Mouse (Mus musculus): Measurements from ENCODE around the gene Inafm1. TPM values are rescaled to one million over a fixed set of nuclear protein-coding genes. Genes with fewer than 3 reads are reported as not detected.
"Not testable (repeated sequence)": the region's sequence is repeated elsewhere in the genome, so short reads cannot be mapped to it uniquely, and the experiment has no call there.

The Inafm1 gene
- polyA plus RNA-seq, 1 experiment from 2014 or later = 19.8 TPM

GRCm38 (mm10) chr7:16312011-16312671, 38.7 kb upstream of the Inafm1 start:
- no peaks in the 10 kb centered on the region for H3K27me3 ChIP-seq (ENCODE audit: control insufficient read depth, insufficient read depth, low read length)
- peak overlapping the region; percentile 79 for H3K4me3 ChIP-seq (ENCODE audit: low read length)
- H3K4me2 ChIP-seq (replicated peaks; ENCODE audit: low read depth, low read length) = peak overlapping the region; percentile 98
- H3K9ac ChIP-seq (ENCODE audit: low read depth, low read length) = peak overlapping the region; percentile 89
- H3K4me1 ChIP-seq (ENCODE audit: control insufficient read depth, insufficient read depth, low read length) = peaks cover 26% of the 10 kb centered on the region
- no peaks in the 10 kb centered on the region for H3K9me3 ChIP-seq (ENCODE audit: control insufficient read depth, low read length)
- ATAC-seq (ENCODE audit: low FRiP score, low TSS enrichment) = peak; percentile 4; the same call in 1 of the 2 replicates
- WGBS = under 1% methylated on average over 43 of the region's 49 CpGs
- H3K36me3 ChIP-seq (ENCODE audit: control insufficient read depth, insufficient read depth, low read length) = no peaks in the 10 kb centered on the region
- H3K27ac ChIP-seq (ENCODE audit: low read depth, low read length) = peak overlapping the region; percentile 98

- WGBS = 1% methylated on average over 14 of the region's 14 CpGs
- no peak for ATAC-seq (ENCODE audit: low FRiP score, low TSS enrichment)
- H3K27ac ChIP-seq (ENCODE audit: low read depth, low read length) = peak overlapping the region; percentile 98; the same call in 1 of the 2 replicates
- peak overlapping the region; percentile 98 for H3K4me2 ChIP-seq (replicated peaks; ENCODE audit: low read depth, low read length)
- peak overlapping the region; percentile 89 for H3K9ac ChIP-seq (ENCODE audit: low read depth, low read length)
- H3K4me3 ChIP-seq (ENCODE audit: low read length) = peak overlapping the region; percentile 79
- no peaks in the 10 kb centered on the region for H3K27me3 ChIP-seq (ENCODE audit: control insufficient read depth, insufficient read depth, low read length)
- peaks cover 26% of the 10 kb centered on the region for H3K4me1 ChIP-seq (ENCODE audit: control insufficient read depth, insufficient read depth, low read length)
- H3K9me3 ChIP-seq (ENCODE audit: control insufficient read depth, low read length) = no peaks in the 10 kb centered on the region
- no peaks in the 10 kb centered on the region for H3K36me3 ChIP-seq (ENCODE audit: control insufficient read depth, insufficient read depth, low read length)
These were observed 38.1 kb upstream of the Inafm1 start for GRCm38 (mm10) chr7:16311453-16312004.

GRCm38 (mm10) chr7:16310521-16311452, 37.4 kb upstream of the Inafm1 start:
- under 1% methylated on average over 31 of the region's 31 CpGs for WGBS
- Histone ChIP-seq H3K36me3 (ENCODE audit: control insufficient read depth, insufficient read depth, low read length) (no peaks in the 10 kb centered on the region), H3K27ac (ENCODE audit: low read depth, low read length) (0 out of 2 replicates have a peak overlapping the region, but pooled peaks have one; percentile 98), H3K4me2 (replicated peaks; ENCODE audit: low read depth, low read length) (peak overlapping the region; percentile 98), H3K4me1 (ENCODE audit: control insufficient read depth, insufficient read depth, low read length) (peaks cover 26% of the 10 kb centered on the region), H3K9ac (ENCODE audit: low read depth, low read length) (peak overlapping the region; percentile 89), H3K27me3 (ENCODE audit: control insufficient read depth, insufficient read depth, low read length) (no peaks in the 10 kb centered on the region), H3K9me3 (ENCODE audit: control insufficient read depth, low read length) (no peaks in the 10 kb centered on the region), H3K4me3 (ENCODE audit: low read length) (peak overlapping the region; percentile 79)
- ATAC-seq (ENCODE audit: low FRiP score, low TSS enrichment) = no peak

- Histone ChIP-seq H3K27ac (ENCODE audit: low read depth, low read length) (peak overlapping the region; percentile 74), H3K27me3 (ENCODE audit: control insufficient read depth, insufficient read depth, low read length) (no peaks in the 10 kb centered on the region), H3K36me3 (ENCODE audit: control insufficient read depth, insufficient read depth, low read length) (no peaks in the 10 kb centered on the region), H3K4me2 (replicated peaks; ENCODE audit: low read depth, low read length) (peak overlapping the region; percentile 98), H3K4me1 (ENCODE audit: control insufficient read depth, insufficient read depth, low read length) (peaks cover 26% of the 10 kb centered on the region), H3K9ac (ENCODE audit: low read depth, low read length) (peak overlapping the region; percentile 89), H3K4me3 (ENCODE audit: low read length) (peak overlapping the region; percentile 79), H3K9me3 (ENCODE audit: control insufficient read depth, low read length) (no peaks in the 10 kb centered on the region)
- WGBS = under 1% methylated on average over 21 of the region's 56 CpGs
- ATAC-seq (ENCODE audit: low FRiP score, low TSS enrichment) = peak; percentile 11; the same call in 1 of the 2 replicates
These were observed 36.7 kb upstream of the Inafm1 start for GRCm38 (mm10) chr7:16310020-16310520.

- H3K36me3 ChIP-seq (ENCODE audit: control insufficient read depth, insufficient read depth, low read length) = no peaks in the 10 kb centered on the region
- peak overlapping the region; percentile 74 for H3K27ac ChIP-seq (ENCODE audit: low read depth, low read length)
- H3K4me2 ChIP-seq (replicated peaks; ENCODE audit: low read depth, low read length) = peak overlapping the region; percentile 98
- peak overlapping the region; percentile 79 for H3K4me3 ChIP-seq (ENCODE audit: low read length)
- no peaks in the 10 kb centered on the region for H3K9me3 ChIP-seq (ENCODE audit: control insufficient read depth, low read length)
- peak; percentile 29 for ATAC-seq (ENCODE audit: low FRiP score, low TSS enrichment)
- under 1% methylated on average over 55 of the region's 61 CpGs for WGBS
- peak overlapping the region; percentile 89 for H3K9ac ChIP-seq (ENCODE audit: low read depth, low read length)
- no peaks in the 10 kb centered on the region for H3K27me3 ChIP-seq (ENCODE audit: control insufficient read depth, insufficient read depth, low read length)
- peaks cover 26% of the 10 kb centered on the region for H3K4me1 ChIP-seq (ENCODE audit: control insufficient read depth, insufficient read depth, low read length)
These were observed 36.1 kb upstream of the Inafm1 start for GRCm38 (mm10) chr7:16309318-16310019.

GRCm38 (mm10) chr7:16308555-16309317, 35.3 kb upstream of the Inafm1 start:
- Histone ChIP-seq H3K27me3 (ENCODE audit: control insufficient read depth, insufficient read depth, low read length) (no peaks in the 10 kb centered on the region), H3K4me3 (ENCODE audit: low read length) (peak overlapping the region; percentile 79), H3K4me2 (replicated peaks; ENCODE audit: low read depth, low read length) (peak overlapping the region; percentile 98), H3K36me3 (ENCODE audit: control insufficient read depth, insufficient read depth, low read length) (no peaks in the 10 kb centered on the region), H3K4me1 (ENCODE audit: control insufficient read depth, insufficient read depth, low read length) (peaks cover 23% of the 10 kb centered on the region), H3K27ac (ENCODE audit: low read depth, low read length) (peak overlapping the region; percentile 74; the same call in 1 of the 2 replicates), H3K9ac (ENCODE audit: low read depth, low read length) (peak overlapping the region; percentile 89), H3K9me3 (ENCODE audit: control insufficient read depth, low read length) (no peaks in the 10 kb centered on the region)
- ATAC-seq (ENCODE audit: low FRiP score, low TSS enrichment) = no peak
- 30% methylated on average over 16 of the region's 16 CpGs for WGBS

GRCm38 (mm10) chr7:16308093-16308492, 34.7 kb upstream of the Inafm1 start, which contains the start of gene Bbc3:
Gene Bbc3, plus strand, starts transcription at chr7:16308393.
- not testable (repeated sequence) for ATAC-seq (ENCODE audit: low FRiP score, low TSS enrichment); H3K36me3 ChIP-seq (ENCODE audit: control insufficient read depth, insufficient read depth, low read length); H3K27me3 ChIP-seq (ENCODE audit: control insufficient read depth, insufficient read depth, low read length); H3K9me3 ChIP-seq (ENCODE audit: control insufficient read depth, low read length)
- Histone ChIP-seq H3K27ac (ENCODE audit: low read depth, low read length) (peak within 1 kb of the TSS; percentile 74; the same call in 1 of the 2 replicates), H3K4me2 (replicated peaks; ENCODE audit: low read depth, low read length) (peak within 1 kb of the TSS; percentile 98), H3K9ac (ENCODE audit: low read depth, low read length) (peak within 1 kb of the TSS; percentile 89), H3K4me3 (ENCODE audit: low read length) (peak within 1 kb of the TSS; percentile 79), H3K4me1 (ENCODE audit: control insufficient read depth, insufficient read depth, low read length) (peaks cover 19% of the 10 kb centered on the region)
- WGBS = 29% methylated on average over 1 of the region's 1 CpGs

GRCm38 (mm10) chr7:16307141-16307540, 33.7 kb upstream of the Inafm1 start:
- not testable (repeated sequence) for ATAC-seq (ENCODE audit: low FRiP score, low TSS enrichment)
- WGBS = 78% methylated on average over 6 of the region's 6 CpGs

More at GRCm38 (mm10) chr7:16307141-16307540, 33.7 kb upstream of the Inafm1 start:
- not testable (repeated sequence) for H3K9me3 ChIP-seq (ENCODE audit: control insufficient read depth, low read length); H3K4me3 ChIP-seq (ENCODE audit: low read length); H3K4me2 ChIP-seq (replicated peaks; ENCODE audit: low read depth, low read length); H3K9ac ChIP-seq (ENCODE audit: low read depth, low read length); H3K27me3 ChIP-seq (ENCODE audit: control insufficient read depth, insufficient read depth, low read length); H3K36me3 ChIP-seq (ENCODE audit: control insufficient read depth, insufficient read depth, low read length); H3K27ac ChIP-seq (ENCODE audit: low read depth, low read length)
- H3K4me1 ChIP-seq (ENCODE audit: control insufficient read depth, insufficient read depth, low read length) = peaks cover 15% of the 10 kb centered on the region

All from kidney, embryonic 14.5 days (tissue).